Mouse (Mus musculus) frontal cortex, postnatal 36 days (tissue): ENCODE measurements around the gene Thoc6.

Experiments
- DNase-seq, 2 experiments: peaks; one replicate each; pipeline ENCODE4 v3.0.0; 2022; ENCODE audit warnings: low spot score in 2 of 2

Gene Thoc6

GRCm38 (mm10) chr17:23631241-23631640 lies 42.4 kb downstream of the Thoc6 start:
- no peak for DNase-seq

- DNase-seq: peak; percentile 83 to 88
Measured at GRCm38 (mm10) chr17:23630195-23631020, 43.3 kb downstream of the Thoc6 start.

- DNase-seq: no peak
Measured at GRCm38 (mm10) chr17:23627813-23628212, 45.9 kb downstream of the Thoc6 start.

GRCm38 (mm10) chr17:23620351-23620750 lies 53.3 kb downstream of the Thoc6 start:
- no peak for DNase-seq
